Mouse (Mus musculus) embryonic fibroblast, embryonic 13.5 days (primary cell): ENCODE measurements around the gene Olfr459. TPM values are rescaled to one million over a fixed set of nuclear protein-coding genes. Genes with fewer than 3 reads are reported as not detected.

Source experiments
- H3K27ac ChIP-seq: 2 replicates; pipeline ENCODE4 v1.5.1; 2012; ENCODE audit warnings: low read length, control low read depth, inconsistent platforms; ENCODE audit not compliant: insufficient read depth
- H3K4me1 ChIP-seq: 2 replicates; pipeline ENCODE4 v1.6.1; 2011; ENCODE audit warnings: low read length; ENCODE audit not compliant: control insufficient read depth, insufficient read depth
- H3K4me3 ChIP-seq: 2 replicates; pipeline ENCODE4 v1.5.1; 2011; ENCODE audit warnings: mild to moderate bottlenecking, control low read depth, low read length; ENCODE audit not compliant: insufficient read depth
- CTCF ChIP-seq: IDR thresholded peaks from 2 replicates; pipeline ENCODE4 v1.5.1; 2011; ENCODE audit warnings: mild to moderate bottlenecking, control low read depth, low read length, moderate library complexity, borderline replicate concordance; ENCODE audit not compliant: insufficient read depth
- POLR2A ChIP-seq: IDR thresholded peaks from 2 replicates; pipeline ENCODE4 v1.6.1; 2011; ENCODE audit warnings: low read depth, mild to moderate bottlenecking, control low read depth, low read length, moderate library complexity
- polyA plus RNA-seq: library from polyadenylated mRNA; stranded (reverse); fragments of >200 nt; gene quantifications from 2 replicates; pipeline ENCODE4 v1.2.4, GENCODE M21; 2011; ENCODE audit warnings: low read depth; ENCODE audit not compliant: missing spikeins, insufficient read length

Olfr459 gene
- not detected in 2 replicates for polyA plus RNA-seq

DNA sequence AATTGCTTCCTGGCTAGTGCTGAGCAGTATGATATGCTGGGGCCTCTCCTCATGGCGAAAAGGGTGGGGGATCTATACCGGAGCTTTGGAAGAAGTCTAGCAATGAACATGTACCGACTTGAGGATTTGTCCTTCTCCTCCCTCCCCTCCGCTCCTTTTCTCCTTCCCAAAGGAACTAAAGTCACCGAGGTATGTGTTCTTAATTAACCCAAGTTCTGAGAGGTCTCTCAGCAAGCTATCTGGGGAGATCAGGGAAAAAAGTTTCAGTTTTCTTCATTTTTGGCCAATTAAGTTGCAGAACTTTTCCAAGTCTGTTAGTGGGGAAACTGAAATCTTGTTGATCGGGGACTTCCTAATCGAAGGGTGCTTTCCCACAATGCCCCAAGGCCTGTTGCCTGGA lies at the start of gene Olfr459:
Gene Olfr459, minus strand, starts transcription at position 101 of the 400 bp plus-strand sequence.
- H3K27ac ChIP-seq, result no peak within 1 kb of the TSS
- TF ChIP-seq CTCF (no peak), POLR2A (no peak)
- H3K4me1 ChIP-seq, result no peaks in the 10 kb centered on the region
- H3K4me3 ChIP-seq, result no peak within 1 kb of the TSS

DNA sequence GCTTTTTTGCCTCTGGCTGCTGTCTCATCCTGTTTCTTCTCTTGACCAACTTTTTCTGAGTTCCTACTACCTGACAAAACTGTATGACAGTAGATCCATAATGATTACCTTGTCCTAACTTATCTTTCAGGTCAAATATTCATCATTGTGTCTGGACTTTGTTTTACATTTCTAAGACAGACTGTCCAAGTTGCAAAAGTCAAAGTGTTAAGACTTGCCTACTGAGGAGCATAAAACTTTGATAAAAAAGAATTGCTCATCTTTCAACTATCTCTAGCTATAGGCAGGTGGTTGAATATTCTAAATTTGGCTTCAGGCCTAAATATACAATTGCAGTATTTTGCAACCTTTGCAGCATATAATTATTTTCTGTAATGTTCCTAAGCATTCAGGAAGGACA lies 49.1 kb upstream of the Olfr459 start:
- no peak overlapping the region for H3K4me3 ChIP-seq
- no peak for TF ChIP-seq POLR2A
- no peak overlapping the region for H3K27ac ChIP-seq
- no peaks in the 10 kb centered on the region for H3K4me1 ChIP-seq

DNA sequence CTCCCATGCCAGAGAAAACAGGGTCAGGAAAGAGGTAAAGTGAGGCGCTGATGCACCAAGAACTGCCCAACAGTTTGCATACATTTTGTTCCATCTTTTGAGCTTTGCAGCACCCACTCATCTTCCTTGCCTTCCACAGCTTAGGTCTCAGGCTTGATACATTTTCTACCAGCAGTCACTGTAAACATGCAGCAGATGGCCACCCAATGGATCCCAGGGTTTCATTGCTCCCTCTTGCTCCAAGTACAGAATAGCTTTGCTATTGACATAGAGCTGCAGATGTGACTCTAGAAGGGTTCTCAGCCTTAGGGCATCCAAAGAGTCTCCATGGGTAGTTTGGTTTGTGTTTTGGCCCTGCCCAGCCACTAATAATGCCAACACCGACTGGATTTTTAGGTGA lies 11.7 kb upstream of the Olfr459 start:
- H3K27ac ChIP-seq, result no peak overlapping the region
- no peak for TF ChIP-seq POLR2A
- TF ChIP-seq CTCF, result no peak
- H3K4me1 ChIP-seq, result no peaks in the 10 kb centered on the region
- H3K4me3 ChIP-seq, result no peak overlapping the region

DNA sequence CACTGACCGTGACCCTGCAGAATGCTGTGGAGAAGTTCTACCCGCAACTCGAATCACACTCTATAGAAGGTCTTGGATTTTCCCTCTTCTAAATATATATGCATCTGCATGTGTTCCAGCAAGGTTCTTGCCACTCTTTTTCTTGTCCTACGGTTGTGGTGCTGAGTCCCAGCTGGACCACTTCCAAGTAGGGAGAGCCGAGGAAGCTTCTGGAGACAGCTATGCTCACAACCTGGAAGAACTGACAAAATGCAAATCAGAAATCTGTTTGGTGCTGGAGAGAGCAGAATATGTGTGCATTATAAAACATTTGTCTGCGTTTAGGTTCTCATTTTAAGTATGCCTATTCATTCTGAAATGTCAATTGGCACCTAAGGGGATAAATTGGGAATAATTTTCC lies 744 bp upstream of the Olfr459 start:
- Histone ChIP-seq H3K4me1 (no peaks in the 10 kb centered on the region), H3K27ac (no peak overlapping the region), H3K4me3 (no peak overlapping the region)
- no peak for TF ChIP-seq CTCF
- no peak for TF ChIP-seq POLR2A

DNA sequence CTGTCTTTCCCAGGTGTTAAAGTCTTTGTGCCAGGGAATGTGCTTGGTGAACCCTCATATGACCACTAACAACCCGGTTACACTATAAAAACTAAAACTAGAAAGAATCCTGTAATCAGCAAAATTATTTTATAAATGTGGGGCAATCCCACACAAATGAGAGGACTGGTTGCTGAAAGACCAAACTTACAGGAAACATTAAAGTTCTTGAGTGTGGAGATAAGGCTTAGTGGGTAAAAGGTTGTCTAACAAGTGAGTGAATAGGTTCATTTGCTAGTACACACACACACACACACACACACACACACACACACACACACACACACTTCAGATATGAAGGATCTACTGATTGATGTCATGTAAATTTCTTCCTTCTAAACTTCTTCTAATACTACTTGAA lies 5.1 kb downstream of the Olfr459 start:
- TF ChIP-seq POLR2A (no peak), CTCF (no peak)
- Histone ChIP-seq H3K27ac (no peak overlapping the region), H3K4me1 (no peaks in the 10 kb centered on the region), H3K4me3 (no peak overlapping the region)

DNA sequence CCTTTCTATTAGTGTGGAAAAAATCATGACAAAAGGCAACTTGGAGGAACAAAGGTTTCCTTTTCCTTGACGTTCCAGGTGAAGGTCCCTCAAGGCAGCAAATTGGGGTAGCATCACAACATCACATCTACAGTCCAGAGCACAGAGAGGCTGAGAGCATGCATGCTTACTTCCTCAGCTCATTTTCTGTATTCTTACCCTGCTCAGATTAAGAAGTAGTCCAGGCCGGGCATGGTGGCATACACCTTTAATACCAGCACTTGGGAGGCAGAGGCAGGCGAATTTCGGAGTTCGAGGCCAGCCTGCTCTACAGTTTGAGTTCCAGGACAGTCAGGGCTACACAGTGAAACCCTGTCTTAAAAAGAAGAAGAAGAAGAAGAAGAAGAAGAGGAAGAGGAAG lies 10.7 kb downstream of the Olfr459 start:
- no peak for TF ChIP-seq POLR2A
- no peak for TF ChIP-seq CTCF
- no peaks in the 10 kb centered on the region for H3K4me1 ChIP-seq
- no peak overlapping the region for H3K27ac ChIP-seq
- H3K4me3 ChIP-seq, result no peak overlapping the region

DNA sequence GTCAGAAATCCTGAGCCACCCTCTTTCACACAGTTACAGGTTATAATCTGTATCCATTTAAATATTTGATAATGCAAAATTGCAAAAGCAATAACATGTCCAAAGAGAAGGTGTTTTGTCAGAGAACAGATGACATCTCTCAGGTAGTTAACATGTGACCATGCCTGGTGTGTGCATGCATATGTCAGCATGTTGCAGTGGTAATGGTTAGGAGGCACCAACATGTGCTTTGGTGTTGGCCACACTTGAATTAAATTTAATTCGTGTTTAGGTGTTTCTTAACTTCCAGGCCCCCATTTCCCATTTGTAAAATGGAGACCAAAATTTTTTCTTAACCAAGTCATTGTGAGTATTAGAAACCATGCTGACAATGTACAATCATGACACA lies 12.6 kb downstream of the Olfr459 start:
- H3K27ac ChIP-seq, result no peak overlapping the region
- TF ChIP-seq CTCF (no peak), POLR2A (no peak)
- no peaks in the 10 kb centered on the region for H3K4me1 ChIP-seq
- H3K4me3 ChIP-seq, result no peak overlapping the region

DNA sequence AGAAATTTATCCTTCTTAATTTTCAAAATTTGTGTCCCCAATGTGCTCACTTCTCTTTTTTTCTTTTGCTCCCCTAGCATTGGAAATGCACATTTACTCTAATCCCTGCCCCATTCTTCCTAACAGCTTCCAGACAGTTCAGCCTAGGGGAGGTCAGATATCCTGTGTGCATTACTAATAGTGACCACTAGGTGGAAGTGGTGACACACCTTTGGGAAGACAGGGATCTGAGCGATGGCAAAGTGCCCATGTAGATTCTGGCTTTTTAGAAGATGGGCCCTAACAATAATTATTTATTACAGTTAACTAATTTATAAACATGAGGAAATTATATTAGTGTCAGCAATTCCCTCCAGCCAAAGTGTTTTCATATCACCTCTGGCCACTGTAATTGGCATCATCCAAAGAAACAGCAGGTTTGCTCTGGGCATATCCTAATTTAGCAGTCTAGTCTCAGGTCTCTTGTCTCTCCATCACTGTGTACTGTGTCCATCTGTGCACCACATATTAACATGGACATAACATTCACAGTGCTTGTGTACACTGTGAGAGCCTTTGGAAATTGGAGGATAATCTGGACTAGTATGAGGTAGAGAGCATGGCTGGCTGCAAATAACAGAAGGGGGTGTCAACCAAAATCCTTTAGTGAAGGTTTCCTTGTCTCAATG lies 13.1 kb downstream of the Olfr459 start:
- Histone ChIP-seq H3K4me3 (no peak overlapping the region), H3K27ac (no peak overlapping the region), H3K4me1 (no peaks in the 10 kb centered on the region)
- no peak; the same call in 1 of the 2 replicates for TF ChIP-seq CTCF
- TF ChIP-seq POLR2A, result no peak

DNA sequence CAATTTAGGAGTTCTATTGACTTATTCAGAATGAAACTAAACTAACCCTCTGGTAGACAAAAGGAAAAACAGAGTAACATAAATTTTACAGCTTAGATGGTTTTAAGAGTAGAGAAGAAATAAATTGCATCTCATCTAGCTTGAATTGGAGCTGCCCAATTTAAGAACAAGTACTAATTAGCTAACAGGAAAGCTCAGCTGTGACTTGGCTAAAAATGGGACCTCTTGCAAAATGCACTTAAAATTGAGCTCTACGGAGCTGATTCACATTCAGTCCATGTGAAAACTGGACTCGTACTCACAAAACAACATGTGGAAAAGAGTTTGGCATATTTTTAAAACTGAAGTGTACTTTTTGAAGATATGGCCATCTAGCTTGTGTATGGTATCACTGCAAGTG lies 15.4 kb downstream of the Olfr459 start:
- Histone ChIP-seq H3K4me1 (no peaks in the 10 kb centered on the region), H3K4me3 (no peak overlapping the region), H3K27ac (no peak overlapping the region)
- no peak for TF ChIP-seq CTCF
- no peak for TF ChIP-seq POLR2A

DNA sequence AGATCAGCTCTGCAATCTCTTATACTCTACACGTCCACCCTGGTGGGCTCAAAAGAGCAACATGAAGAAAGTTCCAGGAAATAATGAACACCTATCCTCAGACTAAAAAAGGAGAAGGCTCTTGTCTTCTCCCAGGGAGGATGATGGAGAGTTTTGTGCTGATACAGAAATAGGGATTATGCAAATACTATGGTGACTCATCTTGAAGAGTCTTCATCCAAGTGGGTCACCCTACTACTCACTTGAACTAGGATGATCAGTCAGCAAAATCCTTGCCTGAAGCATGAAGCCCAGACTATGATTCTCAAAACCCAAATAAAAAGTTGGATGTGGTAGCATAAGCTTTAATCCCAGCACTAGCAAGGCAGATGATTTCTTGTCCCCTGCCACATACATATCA lies 16.6 kb downstream of the Olfr459 start:
- no peaks in the 10 kb centered on the region for H3K4me1 ChIP-seq
- TF ChIP-seq CTCF (no peak), POLR2A (no peak)
- H3K27ac ChIP-seq, result no peak overlapping the region
- H3K4me3 ChIP-seq, result no peak overlapping the region

DNA sequence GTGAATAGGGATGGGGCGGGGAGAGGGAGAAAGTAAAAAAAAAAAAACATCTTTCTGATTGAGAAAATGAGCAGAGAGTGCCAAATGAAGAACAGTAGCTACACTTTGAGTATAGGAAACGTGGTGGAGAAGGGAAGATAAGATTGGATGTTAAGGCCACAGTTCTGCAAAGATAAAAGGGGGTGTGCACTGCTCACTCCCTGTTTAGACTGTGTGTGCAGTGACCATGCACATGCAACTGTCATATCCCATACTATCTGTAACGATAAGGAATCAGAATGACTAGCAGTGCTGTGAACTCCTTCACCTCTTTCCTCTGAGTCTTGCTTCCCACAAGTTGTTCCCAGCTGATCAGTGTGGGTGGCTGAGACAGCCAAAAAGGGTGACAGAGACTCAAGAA lies 17.8 kb downstream of the Olfr459 start:
- H3K27ac ChIP-seq, result no peak overlapping the region
- H3K4me1 ChIP-seq, result no peaks in the 10 kb centered on the region
- TF ChIP-seq CTCF (no peak), POLR2A (no peak)
- no peak overlapping the region for H3K4me3 ChIP-seq
